Mouse (Mus musculus): ENCODE results near the gene Ccdc15. TPM values are rescaled to one million over a fixed set of nuclear protein-coding genes. Genes with fewer than 3 reads are reported as not detected.

Gene Ccdc15
- polyA plus RNA-seq, 1 experiment from 2014 or later, result 5.6 TPM

Other genes with a start within 250 kb of the Ccdc15 start
- 0.57 and 0.99 TPM in 2 replicates for gene Pknox2, start 201.0 kb downstream of the Ccdc15 start, polyA plus RNA-seq (2016; fragmentation: Nextera tagmentation; extraction: Ambion mirVana)
- gene Tmem218, start 140.2 kb downstream of the Ccdc15 start, polyA plus RNA-seq (2016; fragmentation: Nextera tagmentation; extraction: Ambion mirVana), result 3.9 TPM in 2 replicates
- gene Slc37a2, start 92.7 kb downstream of the Ccdc15 start, polyA plus RNA-seq (2016; fragmentation: Nextera tagmentation; extraction: Ambion mirVana), result 1.5 TPM in 2 replicates
- 0.05 TPM in 1 of 2 replicates, not detected in the other for gene Hepacam, start 18.9 kb upstream of the Ccdc15 start, polyA plus RNA-seq (2016; fragmentation: Nextera tagmentation; extraction: Ambion mirVana)
- gene Robo4, start 53.5 kb upstream of the Ccdc15 start, polyA plus RNA-seq (2016; fragmentation: Nextera tagmentation; extraction: Ambion mirVana), result 4.4 and 5.1 TPM in 2 replicates
- gene Robo3, start 84.8 kb upstream of the Ccdc15 start, polyA plus RNA-seq (2016; fragmentation: Nextera tagmentation; extraction: Ambion mirVana), result 0.25 and 0.26 TPM in 2 replicates
- 11.3 and 11.8 TPM in 2 replicates for gene Msantd2, start 140.9 kb upstream of the Ccdc15 start, polyA plus RNA-seq (2016; fragmentation: Nextera tagmentation; extraction: Ambion mirVana)
- gene Esam, start 179.6 kb upstream of the Ccdc15 start, polyA plus RNA-seq (2016; fragmentation: Nextera tagmentation; extraction: Ambion mirVana), result 22.0 and 22.8 TPM in 2 replicates
- 0.29 and 0.76 TPM in 2 replicates for gene Vsig2, start 190.8 kb upstream of the Ccdc15 start, polyA plus RNA-seq (2016; fragmentation: Nextera tagmentation; extraction: Ambion mirVana)
- gene Nrgn, start 204.5 kb upstream of the Ccdc15 start, polyA plus RNA-seq (2016; fragmentation: Nextera tagmentation; extraction: Ambion mirVana), result 20.6 and 23.4 TPM in 2 replicates
- 5.6 and 5.7 TPM in 2 replicates for gene Siae, start 207.3 kb upstream of the Ccdc15 start, polyA plus RNA-seq (2016; fragmentation: Nextera tagmentation; extraction: Ambion mirVana)